Mouse (Mus musculus) midbrain, embryonic 10.5 days (tissue): ENCODE results near the gene Dock4. TPM values are rescaled to one million over a fixed set of nuclear protein-coding genes. Genes with fewer than 3 reads are reported as not detected.

Source experiments
- DNase-seq: peaks from one replicate; pipeline ENCODE4 v3.0.0-alpha.2; 2017; ENCODE audit warnings: low spot score
- H3K27ac ChIP-seq: fragments of 300-500 bp; sonication (generic); replicated peaks from 2 replicates; pipeline ENCODE4 v1.5.1; 2016; ENCODE audit warnings: mild to moderate bottlenecking
- H3K27me3 ChIP-seq: fragments of 300-500 bp; sonication (generic); 2 replicates; pipeline ENCODE4 v1.6.1; 2016; ENCODE audit warnings: low read depth, mild to moderate bottlenecking; ENCODE audit not compliant: poor library complexity, severe bottlenecking
- H3K36me3 ChIP-seq: fragments of 300-500 bp; sonication (generic); 2 replicates; pipeline ENCODE4 v1.6.1; 2016; ENCODE audit warnings: mild to moderate bottlenecking, moderate library complexity
- H3K4me1 ChIP-seq: fragments of 300-500 bp; sonication (generic); 2 replicates; pipeline ENCODE4 v1.6.1; 2016
- H3K4me3 ChIP-seq: fragments of 300-500 bp; sonication (generic); 2 replicates; pipeline ENCODE4 v1.5.1; 2016; ENCODE audit warnings: mild to moderate bottlenecking, moderate library complexity
- H3K9me3 ChIP-seq: fragments of 300-500 bp; sonication (generic); replicated peaks from 2 replicates; pipeline ENCODE4 v1.6.1; 2016; ENCODE audit warnings: mild to moderate bottlenecking
- WGBS: fragments of 180-500 bp; shearing (Covaris S2); methylation state at CpG from one replicate; pipeline ENCODE4 v1.1.7; 2016; 5-methylcytosine and 5-hydroxymethylcytosine counted together
- polyA plus RNA-seq: library from polyadenylated mRNA; unstranded; fragments of >200 nt; fragmentation: Nextera tagmentation; extraction: Ambion mirVana; gene quantifications from 2 replicates; pipeline ENCODE4 v1.2.1, GENCODE M21; 2016

The Dock4 gene
- polyA plus RNA-seq, 1 experiment from 2014 or later = 14.0 TPM

- H3K4me1 ChIP-seq = 0 out of 2 replicates have a peak, but pooled peaks cover 6% of the 10 kb centered on the region
- WGBS = 57% methylated on average over 2 of the region's 2 CpGs
- no peaks in the 10 kb centered on the region for H3K9me3 ChIP-seq
- no peaks in the 10 kb centered on the region for H3K27me3 ChIP-seq
- no peak for DNase-seq
- no peak overlapping the region for H3K27ac ChIP-seq
- H3K36me3 ChIP-seq = no peaks in the 10 kb centered on the region
- H3K4me3 ChIP-seq = no peak overlapping the region
Observed at GRCm38 (mm10) chr12:40813474-40813873, 367.7 kb downstream of the Dock4 start.

- Histone ChIP-seq H3K36me3 (no peaks in the 10 kb centered on the region), H3K27me3 (no peaks in the 10 kb centered on the region), H3K27ac (no peak overlapping the region), H3K4me1 (0 out of 2 replicates have a peak, but pooled peaks cover 6% of the 10 kb centered on the region), H3K4me3 (no peak overlapping the region), H3K9me3 (no peaks in the 10 kb centered on the region)
- no peak for DNase-seq
Observed at GRCm38 (mm10) chr12:40814659-40815363, 369.1 kb downstream of the Dock4 start.

- Histone ChIP-seq H3K4me3 (no peak overlapping the region), H3K27ac (no peak overlapping the region), H3K27me3 (no peaks in the 10 kb centered on the region), H3K4me1 (0 out of 2 replicates have a peak, but pooled peaks cover 6% of the 10 kb centered on the region), H3K36me3 (no peaks in the 10 kb centered on the region), H3K9me3 (no peaks in the 10 kb centered on the region)
- DNase-seq = no peak
- 91% methylated on average over 6 of the region's 6 CpGs for WGBS
Observed at GRCm38 (mm10) chr12:40818046-40818708, 372.4 kb downstream of the Dock4 start.

- DNase-seq = no peak
- 89% methylated on average over 5 of the region's 5 CpGs for whole genome bisulfite sequencing
- peaks cover 1% of the 10 kb centered on the region; the same call in 1 of the 2 replicates for H3K36me3 ChIP-seq
- no peaks in the 10 kb centered on the region for H3K27me3 ChIP-seq
- H3K27ac ChIP-seq = no peak overlapping the region
- no peaks in the 10 kb centered on the region for H3K9me3 ChIP-seq
- H3K4me3 ChIP-seq = no peak overlapping the region
- H3K4me1 ChIP-seq = no peaks in the 10 kb centered on the region
Observed at GRCm38 (mm10) chr12:40823631-40824030, 377.9 kb downstream of the Dock4 start.

- H3K27me3 ChIP-seq = no peaks in the 10 kb centered on the region
- 79% methylated on average over 2 of the region's 2 CpGs for WGBS
Observed at GRCm38 (mm10) chr12:40824251-40824650, 378.5 kb downstream of the Dock4 start.

GRCm38 (mm10) chr12:40825935-40826460 lies 380.2 kb downstream of the Dock4 start:
- WGBS = 93% methylated on average over 5 of the region's 5 CpGs
- no peaks in the 10 kb centered on the region for H3K4me1 ChIP-seq
- H3K27ac ChIP-seq = no peak overlapping the region
- H3K36me3 ChIP-seq = peaks cover 10% of the 10 kb centered on the region; the same call in 1 of the 2 replicates
- no peak overlapping the region for H3K4me3 ChIP-seq
- no peak for DNase-seq
- no peaks in the 10 kb centered on the region for H3K9me3 ChIP-seq
- no peaks in the 10 kb centered on the region for H3K27me3 ChIP-seq

More at GRCm38 (mm10) chr12:40824251-40824650, 378.5 kb downstream of the Dock4 start:
- no peaks in the 10 kb centered on the region for H3K9me3 ChIP-seq
- H3K4me1 ChIP-seq = no peaks in the 10 kb centered on the region
- peaks cover 7% of the 10 kb centered on the region; the same call in 1 of the 2 replicates for H3K36me3 ChIP-seq
- H3K27ac ChIP-seq = no peak overlapping the region
- no peak for DNase-seq
- H3K4me3 ChIP-seq = no peak overlapping the region

- Histone ChIP-seq H3K4me3 (no peak overlapping the region), H3K36me3 (peaks cover 10% of the 10 kb centered on the region; the same call in 1 of the 2 replicates), H3K27ac (no peak overlapping the region), H3K4me1 (no peaks in the 10 kb centered on the region), H3K27me3 (no peaks in the 10 kb centered on the region), H3K9me3 (no peaks in the 10 kb centered on the region)
- no peak for DNase-seq
- 63% methylated on average over 3 of the region's 3 CpGs for WGBS
Observed at GRCm38 (mm10) chr12:40826491-40826890, 380.7 kb downstream of the Dock4 start.

- Histone ChIP-seq H3K27ac (no peak overlapping the region), H3K9me3 (no peaks in the 10 kb centered on the region), H3K36me3 (peaks cover 10% of the 10 kb centered on the region; the same call in 1 of the 2 replicates), H3K27me3 (no peaks in the 10 kb centered on the region), H3K4me1 (no peaks in the 10 kb centered on the region), H3K4me3 (no peak overlapping the region)
- no peak for DNase-seq
Observed at GRCm38 (mm10) chr12:40828025-40828424, 382.3 kb downstream of the Dock4 start.

- Histone ChIP-seq H3K4me3 (no peak overlapping the region), H3K9me3 (no peaks in the 10 kb centered on the region), H3K27me3 (no peaks in the 10 kb centered on the region; the same call in 1 of the 2 replicates), H3K4me1 (no peaks in the 10 kb centered on the region), H3K27ac (no peak overlapping the region), H3K36me3 (peaks cover 11% of the 10 kb centered on the region; the same call in 1 of the 2 replicates)
- DNase-seq = no peak
- WGBS = 95% methylated on average over 1 of the region's 1 CpGs
Observed at GRCm38 (mm10) chr12:40829269-40829668, 383.5 kb downstream of the Dock4 start.

- H3K36me3 ChIP-seq = peaks cover 16% of the 10 kb centered on the region; the same call in 1 of the 2 replicates
- peaks cover 8% of the 10 kb centered on the region for H3K4me1 ChIP-seq
- no peaks in the 10 kb centered on the region; the same call in 1 of the 2 replicates for H3K27me3 ChIP-seq
- peak; percentile 26 for DNase-seq
- WGBS = 76% methylated on average over 8 of the region's 8 CpGs
- no peaks in the 10 kb centered on the region for H3K9me3 ChIP-seq
- no peak overlapping the region for H3K27ac ChIP-seq
- no peak overlapping the region for H3K4me3 ChIP-seq
Observed at GRCm38 (mm10) chr12:40832157-40832556, 386.4 kb downstream of the Dock4 start.

GRCm38 (mm10) chr12:40836924-40837323 lies 391.2 kb downstream of the Dock4 start:
- peaks cover 10% of the 10 kb centered on the region for H3K4me1 ChIP-seq
- no peak for DNase-seq
- no peak overlapping the region for H3K27ac ChIP-seq
- H3K9me3 ChIP-seq = no peaks in the 10 kb centered on the region
- H3K4me3 ChIP-seq = no peak overlapping the region
- H3K36me3 ChIP-seq = peaks cover 6% of the 10 kb centered on the region; the same call in 1 of the 2 replicates
- 57% methylated on average over 6 of the region's 6 CpGs for WGBS
- H3K27me3 ChIP-seq = peaks cover 5% of the 10 kb centered on the region; the same call in 1 of the 2 replicates

GRCm38 (mm10) chr12:40837597-40838337 lies 392.0 kb downstream of the Dock4 start:
- peaks cover 10% of the 10 kb centered on the region for H3K4me1 ChIP-seq
- peak; percentile 64 for DNase-seq
- no peak overlapping the region for H3K27ac ChIP-seq
- H3K27me3 ChIP-seq = peaks cover 5% of the 10 kb centered on the region; the same call in 1 of the 2 replicates
- WGBS = 6% methylated on average over 8 of the region's 8 CpGs
- H3K4me3 ChIP-seq = no peak overlapping the region
- no peaks in the 10 kb centered on the region for H3K9me3 ChIP-seq
- H3K36me3 ChIP-seq = peaks cover 6% of the 10 kb centered on the region; the same call in 1 of the 2 replicates
